Mouse (Mus musculus): ENCODE measurements at regions not wholly inside any gene's neighbourhood (a gene's known extent, or its start where the extent isn't known, plus 50 kb on each side); places are given as distances from the start of the nearest gene placed in this dataset.

- TF ChIP-seq TCF12 (IDR thresholded peaks at IDR 0.05; ENCODE audit: low read depth, low read length) (no peak), ZC3H11A (IDR thresholded peaks at IDR 0.05; ENCODE audit: low read depth, low read length) (no peak), USF1 (IDR thresholded peaks at IDR 0.05; ENCODE audit: low read depth, low read length) (no peak), USF2 (conservative IDR thresholded peaks at IDR 0.05; ENCODE audit: low read depth, low read length) (no peak), MAX (IDR thresholded peaks at IDR 0.05; ENCODE audit: low read length) (no peak), POLR2A (IDR thresholded peaks at IDR 0.05; ENCODE audit: low read depth, low read length) (no peak), MYC (IDR thresholded peaks at IDR 0.05; ENCODE audit: low read depth, low read length) (no peak), CTCF (conservative IDR thresholded peaks at IDR 0.05 in 1 of 2, IDR thresholded peaks at IDR 0.05 in 1 of 2; ENCODE audit: low read depth in 2 of 2, low read length in 2 of 2) (no peak), CHD2 (IDR thresholded peaks at IDR 0.05; ENCODE audit: low read length) (no peak), MAFK (IDR thresholded peaks at IDR 0.05; ENCODE audit: insufficient replicate concordance, low read length) (no peak)
These were observed 278.0 kb upstream of the Tas2r119 start for GRCm38 (mm10) chr15:31898904-31899650.

All from CH12.LX (cell line).